Mouse (Mus musculus) heart, adult 2 months (tissue): ENCODE measurements around the gene Cep63. TPM values are rescaled to one million over a fixed set of nuclear protein-coding genes. Genes with fewer than 3 reads are reported as not detected.

ENCODE experiments used
- DNase-seq, 2 experiments: peaks; one replicate each; pipeline ENCODE4 v3.0.0; 2021
- H3K27ac ChIP-seq: fragments of 200-600 bp; 2 replicates; pipeline ENCODE4 v1.8.1; 2022
- H3K27me3 ChIP-seq: fragments of 200-500 bp; 2 replicates; pipeline ENCODE4 v1.6.1; 2012; ENCODE audit warnings: mild to moderate bottlenecking, low read length, inconsistent platforms, mixed read lengths; ENCODE audit not compliant: control insufficient read depth, insufficient read depth
- H3K36me3 ChIP-seq: fragments of 200-500 bp; 2 replicates; pipeline ENCODE4 v1.6.1; 2012; ENCODE audit warnings: low read length, inconsistent platforms; ENCODE audit not compliant: control insufficient read depth, insufficient read depth
- H3K4me1 ChIP-seq: fragments of 200-500 bp; 2 replicates; pipeline ENCODE4 v1.6.1; 2011; ENCODE audit warnings: low read length; ENCODE audit not compliant: control insufficient read depth, insufficient read depth
- H3K4me3 ChIP-seq: fragments of 200-600 bp; 2 replicates; pipeline ENCODE4 v1.8.1; 2022
- H3K79me2 ChIP-seq: fragments of 200-500 bp; replicated peaks from 2 replicates; pipeline ENCODE4 v1.6.1; 2012; ENCODE audit warnings: mild to moderate bottlenecking, inconsistent platforms, low read length, moderate library complexity, mixed read lengths; ENCODE audit not compliant: control insufficient read depth, insufficient read depth
- H3K9ac ChIP-seq: fragments of 200-500 bp; 2 replicates; pipeline ENCODE4 v1.6.1; 2012; ENCODE audit warnings: low read depth, mild to moderate bottlenecking, control low read depth, inconsistent platforms, low read length, mixed read lengths
- CTCF ChIP-seq: fragments of 200-600 bp; IDR thresholded peaks from 2 replicates; pipeline ENCODE4 v1.8.1; 2022; ENCODE audit warnings: antibody characterized with exemption, mild to moderate bottlenecking, moderate library complexity
- EP300 ChIP-seq: fragments of 200-500 bp; IDR thresholded peaks from 2 replicates; pipeline ENCODE4 v1.6.1; 2011; ENCODE audit warnings: low read depth, low read length, control low read depth; ENCODE audit not compliant: insufficient read depth
- POLR2A ChIP-seq: fragments of 200-500 bp; IDR thresholded peaks from 2 replicates; pipeline ENCODE4 v1.6.1; 2011; ENCODE audit warnings: mild to moderate bottlenecking, low read depth, low read length, control low read depth; ENCODE audit not compliant: insufficient read depth
- WGBS: fragments of 180-500 bp; shearing (Covaris S2); methylation state at CpG from one replicate; pipeline ENCODE4 v1.1.7; 2018; 5-methylcytosine and 5-hydroxymethylcytosine counted together
- intact Hi-C: fragments of 180-260 bp; cut with DNase I; formaldehyde crosslinking; loops from one replicate; pipeline ENCODE4 v1.15.1; 2025
- polyA plus RNA-seq: library from polyadenylated mRNA; depleted of rRNA; stranded (reverse); fragments of >200 nt; gene quantifications from 2 replicates; pipeline ENCODE4 v1.2.3, GENCODE M21; 2012
- total RNA-seq, 2 experiments: library from RNA; stranded (reverse); gene quantifications; 2 replicates each; pipeline ENCODE4 v1.2.3; 2021

The Cep63 gene
- total and polyA plus RNA-seq, 3 experiments, result 7.3 to 57.5 (median 49.4) TPM

DNA sequence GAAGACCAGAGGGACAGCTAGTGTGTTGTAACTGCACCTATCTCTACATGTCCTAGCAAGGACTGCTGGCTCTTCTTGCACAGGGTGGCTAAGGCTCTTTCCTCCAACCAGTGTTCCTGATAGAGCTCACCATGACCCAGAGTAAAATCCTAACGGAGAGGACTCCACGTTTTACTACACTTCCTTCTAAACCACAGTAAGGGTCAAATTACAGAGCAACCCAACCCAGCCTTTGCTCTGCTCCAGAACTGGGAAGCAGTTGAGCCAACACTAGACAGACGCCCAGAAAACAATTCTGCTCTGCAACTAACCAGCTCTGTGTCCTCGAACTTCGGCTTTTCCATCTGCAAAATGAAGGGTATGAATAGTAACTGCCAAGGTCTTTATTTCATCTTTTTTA, 4.9 kb downstream of the Cep63 start:
- no peak overlapping the region for H3K4me3 ChIP-seq
- no peak for TF ChIP-seq POLR2A
- no peak for TF ChIP-seq CTCF
- DNase-seq, result no peak
- no peak overlapping the region for H3K27ac ChIP-seq
- WGBS, result 57% methylated on average over 5 of the region's 5 CpGs
- H3K27me3 ChIP-seq, result no peaks in the 10 kb centered on the region
- intact Hi-C loops, result no loop called here
- no peak overlapping the region for H3K9ac ChIP-seq
- H3K36me3 ChIP-seq, result no peaks in the 10 kb centered on the region; the same call in 1 of the 2 replicates
- peaks cover 2% of the 10 kb centered on the region for H3K4me1 ChIP-seq
- H3K79me2 ChIP-seq, result no peaks in the 10 kb centered on the region

DNA sequence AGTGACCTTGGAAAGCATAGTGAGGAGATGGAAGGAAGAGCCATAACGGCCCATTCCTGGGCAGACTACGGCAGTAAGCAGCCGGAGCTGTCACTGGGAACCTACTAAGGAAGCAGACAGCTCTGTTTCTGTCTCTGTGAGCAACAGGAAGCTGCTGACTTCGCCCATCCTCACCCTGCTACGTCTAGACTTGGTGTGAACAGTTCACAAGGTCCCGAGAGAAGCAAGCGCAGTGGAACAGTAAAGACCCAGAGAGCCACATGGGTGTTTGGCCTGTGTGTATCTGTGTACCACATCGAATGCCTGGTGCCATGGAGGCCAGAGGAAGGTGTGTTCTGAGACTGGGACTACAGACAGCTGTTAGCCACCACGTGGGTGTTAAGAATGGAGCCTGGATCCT, 10.1 kb downstream of the Cep63 start:
- WGBS, result 46% methylated on average over 9 of the region's 9 CpGs
- TF ChIP-seq CTCF (no peak), POLR2A (no peak), EP300 (no peak)
- H3K36me3 ChIP-seq, result peaks cover 3% of the 10 kb centered on the region; the same call in 1 of the 2 replicates

DNA sequence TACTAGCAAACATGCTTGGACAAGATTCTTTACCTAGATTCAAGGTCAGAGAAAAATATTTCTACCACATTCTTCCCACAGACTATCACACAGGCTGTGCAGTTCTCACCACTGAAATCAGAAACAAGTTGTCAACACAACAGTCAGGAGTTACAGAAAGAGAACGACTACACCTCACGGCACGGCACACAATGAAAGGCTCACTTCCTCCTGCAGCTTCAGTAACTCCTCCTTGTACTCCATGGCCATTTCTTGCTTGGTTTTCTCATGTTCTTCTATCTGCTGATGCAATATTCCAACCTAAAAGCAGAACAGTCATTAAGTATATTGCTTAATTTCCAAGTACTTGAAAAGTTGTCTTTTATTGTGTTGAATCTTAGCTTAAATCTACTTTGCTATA, 11.3 kb downstream of the Cep63 start:
- H3K27ac ChIP-seq, result no peak overlapping the region

More for the DNA sequence above, 10.1 kb downstream of the Cep63 start:
- H3K27me3 ChIP-seq, result no peaks in the 10 kb centered on the region
- H3K4me3 ChIP-seq, result no peak overlapping the region
- no peak overlapping the region for H3K9ac ChIP-seq
- H3K79me2 ChIP-seq, result no peaks in the 10 kb centered on the region
- H3K27ac ChIP-seq, result no peak overlapping the region
- no peak for DNase-seq
- H3K4me1 ChIP-seq, result peaks cover 4% of the 10 kb centered on the region
- intact Hi-C loops, result no loop called here

DNA sequence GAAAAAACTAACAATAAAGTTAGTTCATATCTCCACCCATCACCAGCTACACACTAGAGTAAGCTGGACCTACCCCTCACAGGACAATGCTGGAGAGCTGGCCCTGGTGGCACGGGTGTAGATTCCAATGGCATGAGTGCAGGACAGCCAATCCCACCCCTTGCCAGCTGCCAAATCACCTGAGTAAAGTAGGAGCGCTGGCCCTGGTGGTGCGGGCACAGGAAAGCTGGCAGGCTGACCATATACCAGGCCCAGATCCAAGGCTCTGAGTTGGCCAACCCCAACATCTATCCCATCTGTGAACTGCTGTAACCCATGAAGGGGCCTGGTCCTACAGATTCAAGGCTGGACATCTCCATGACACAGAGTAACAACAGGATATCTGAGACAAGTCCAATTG, 17.1 kb downstream of the Cep63 start:
- Histone ChIP-seq H3K27me3 (no peaks in the 10 kb centered on the region), H3K9ac (no peak overlapping the region), H3K4me3 (no peak overlapping the region), H3K27ac (no peak overlapping the region), H3K4me1 (no peaks in the 10 kb centered on the region), H3K79me2 (no peaks in the 10 kb centered on the region), H3K36me3 (no peaks in the 10 kb centered on the region)
- no peak for DNase-seq
- intact Hi-C loops, result no loop called here
- WGBS, result 71% methylated on average over 3 of the region's 3 CpGs
- TF ChIP-seq CTCF, result no peak
- TF ChIP-seq EP300, result no peak
- TF ChIP-seq POLR2A, result no peak

More for the DNA sequence above, 11.3 kb downstream of the Cep63 start:
- Histone ChIP-seq H3K36me3 (peaks cover 3% of the 10 kb centered on the region; the same call in 1 of the 2 replicates), H3K4me3 (no peak overlapping the region), H3K79me2 (no peaks in the 10 kb centered on the region), H3K27me3 (no peaks in the 10 kb centered on the region), H3K9ac (no peak overlapping the region), H3K4me1 (peaks cover 4% of the 10 kb centered on the region)
- TF ChIP-seq CTCF (no peak), EP300 (no peak), POLR2A (no peak)
- no peak for DNase-seq
- intact Hi-C loops, result no loop called here
- 31% methylated on average over 3 of the region's 3 CpGs for WGBS

DNA sequence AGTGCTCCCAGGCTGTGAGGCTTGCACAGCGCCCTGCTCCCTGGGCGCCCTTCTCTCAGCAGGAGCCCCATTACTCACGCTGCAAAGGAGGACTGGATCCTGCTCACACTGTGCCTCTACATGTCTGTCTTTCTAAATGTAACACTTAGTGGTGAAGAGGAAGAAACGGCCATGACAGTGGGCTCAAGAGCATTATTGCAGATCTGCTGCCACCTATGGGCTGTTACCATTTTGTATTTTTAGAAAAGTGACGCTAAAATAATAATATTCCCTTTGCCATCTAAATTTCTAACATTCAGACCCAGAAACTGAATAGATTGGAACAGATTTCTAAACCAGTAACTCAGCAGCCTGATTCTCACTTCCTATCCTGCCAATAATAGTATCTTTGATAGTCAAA, 18.9 kb downstream of the Cep63 start:
- no peak overlapping the region for H3K9ac ChIP-seq
- WGBS, result 66% methylated on average over 5 of the region's 5 CpGs
- no peak overlapping the region for H3K4me3 ChIP-seq
- no peak for DNase-seq
- H3K4me1 ChIP-seq, result no peaks in the 10 kb centered on the region
- peak; percentile 46 for TF ChIP-seq CTCF
- no peak for TF ChIP-seq POLR2A
- no peak for TF ChIP-seq EP300
- H3K27ac ChIP-seq, result no peak overlapping the region
- H3K36me3 ChIP-seq, result no peaks in the 10 kb centered on the region
- intact Hi-C loops, result no loop called here
- H3K79me2 ChIP-seq, result no peaks in the 10 kb centered on the region
- no peaks in the 10 kb centered on the region for H3K27me3 ChIP-seq

DNA sequence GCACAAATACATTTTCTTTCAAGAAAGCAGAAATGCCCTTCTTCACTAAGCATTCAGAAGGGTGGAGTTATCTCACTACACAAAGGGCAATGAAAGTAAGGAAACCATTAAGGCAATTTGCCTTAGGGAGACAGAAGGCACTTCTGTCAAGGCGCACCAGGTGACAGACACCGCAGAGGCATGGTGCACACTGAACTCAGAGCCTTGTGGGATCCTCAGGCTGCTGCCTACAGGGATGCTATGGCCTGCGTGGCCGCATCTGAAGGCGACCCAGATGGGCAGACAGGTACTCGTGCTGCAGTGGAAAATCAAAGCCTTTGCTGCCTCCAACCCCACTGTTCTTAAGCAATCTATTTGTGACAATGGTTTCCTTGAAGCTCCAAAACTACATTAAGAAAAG, 21.2 kb downstream of the Cep63 start:
- intact Hi-C loops, result no loop called here
- no peaks in the 10 kb centered on the region; the same call in none of the 2 replicates for H3K36me3 ChIP-seq
- no peaks in the 10 kb centered on the region for H3K4me1 ChIP-seq
- no peak for DNase-seq
- no peaks in the 10 kb centered on the region for H3K79me2 ChIP-seq
- H3K9ac ChIP-seq, result no peak overlapping the region
- TF ChIP-seq CTCF (no peak), POLR2A (no peak), EP300 (no peak)
- 97% methylated on average over 6 of the region's 6 CpGs for WGBS
- no peaks in the 10 kb centered on the region for H3K27me3 ChIP-seq
- no peak overlapping the region for H3K27ac ChIP-seq
- H3K4me3 ChIP-seq, result no peak overlapping the region
